Mouse (Mus musculus): ENCODE data around the gene Ncoa7.

GRCm38 (mm10) chr10:30774396-30774795, 28.7 kb downstream of the Ncoa7 start:
- TF ChIP-seq CTCF (IDR thresholded peaks at IDR 0.05; ENCODE audit: extremely low read depth, insufficient read depth, low read length) (no peak), POLR2A (IDR thresholded peaks at IDR 0.05; ENCODE audit: extremely low read depth, insufficient read depth, low read length) (no peak)
